Mouse (Mus musculus): ENCODE measurements around the gene Acadl.

- TF ChIP-seq POLR2A (IDR thresholded peaks at IDR 0.05; ENCODE audit: insufficient read length, low read depth): no peak
- TF ChIP-seq TCF12 (IDR thresholded peaks at IDR 0.05; ENCODE audit: insufficient read depth, poor library complexity, severe bottlenecking): no peak
- no peak for TF ChIP-seq E2F4 (IDR thresholded peaks at IDR 0.05; ENCODE audit: insufficient read depth)
- no peak for TF ChIP-seq MYOG (IDR thresholded peaks at IDR 0.05; ENCODE audit: control insufficient read depth in 1 of 3, insufficient read depth in 1 of 3, insufficient read length in 2 of 3, low read depth in 2 of 3)
Observed at GRCm38 (mm10) chr1:66820241-66820640, 42.8 kb downstream of the Acadl start.

All from myocyte (in vitro differentiated cells).